Mouse (Mus musculus) midbrain, embryonic 13.5 days (tissue): ENCODE data around the gene Urgcp. TPM values are rescaled to one million over a fixed set of nuclear protein-coding genes. Genes with fewer than 3 reads are reported as not detected.

ENCODE experiments used
- ATAC-seq: fragments of 200-750 bp; cut with Nextera tagmentation; 2 replicates; pipeline ENCODE4 v1.8.0; 2017; ENCODE audit warnings: mild to moderate bottlenecking, moderate TSS enrichment, moderate library complexity
- H3K27ac ChIP-seq: fragments of 300-500 bp; sonication (generic); 2 replicates; pipeline ENCODE4 v1.5.1; 2015; ENCODE audit warnings: inconsistent platforms, mild to moderate bottlenecking, moderate library complexity
- H3K27me3 ChIP-seq: fragments of 300-500 bp; sonication (generic); 2 replicates; pipeline ENCODE4 v1.6.1; 2015; ENCODE audit warnings: mild to moderate bottlenecking, inconsistent platforms
- H3K36me3 ChIP-seq: fragments of 300-500 bp; sonication (generic); 2 replicates; pipeline ENCODE4 v1.6.1; 2015; ENCODE audit warnings: mild to moderate bottlenecking, inconsistent platforms
- H3K4me1 ChIP-seq: fragments of 300-500 bp; sonication (generic); replicated peaks from 2 replicates; pipeline ENCODE4 v1.6.1; 2015; ENCODE audit warnings: inconsistent platforms
- H3K4me2 ChIP-seq: fragments of 300-500 bp; sonication (generic); replicated peaks from 2 replicates; pipeline ENCODE4 v1.6.1; 2015; ENCODE audit warnings: moderate library complexity, mild to moderate bottlenecking, inconsistent platforms
- H3K4me3 ChIP-seq: fragments of 300-500 bp; sonication (generic); replicated peaks from 2 replicates; pipeline ENCODE4 v1.5.1; 2015; ENCODE audit warnings: mild to moderate bottlenecking, inconsistent platforms
- H3K9ac ChIP-seq: fragments of 300-500 bp; sonication (generic); replicated peaks from 2 replicates; pipeline ENCODE4 v1.6.1; 2015; ENCODE audit warnings: mild to moderate bottlenecking, inconsistent platforms
- H3K9me3 ChIP-seq: fragments of 300-500 bp; sonication (generic); 2 replicates; pipeline ENCODE4 v1.6.1; 2016; ENCODE audit warnings: mild to moderate bottlenecking, inconsistent platforms
- WGBS: fragments of 180-500 bp; shearing (Covaris S2); methylation state at CpG from one replicate; pipeline ENCODE4 v1.1.7; 2015; 5-methylcytosine and 5-hydroxymethylcytosine counted together
- polyA plus RNA-seq: library from polyadenylated mRNA; unstranded; fragments of >200 nt; fragmentation: Nextera tagmentation; extraction: Ambion mirVana; gene quantifications from 2 replicates; pipeline ENCODE4 v1.2.1, GENCODE M21; 2015

Urgcp gene
- polyA plus RNA-seq, 1 experiment from 2014 or later, result 26.5 TPM

GRCm38 (mm10) chr11:5703341-5703740, 58.8 kb downstream of the Urgcp start:
- 89% methylated on average over 1 of the region's 1 CpGs for WGBS
- no peak for ATAC-seq
- H3K9me3 ChIP-seq, result no peaks in the 10 kb centered on the region
- no peak overlapping the region for H3K9ac ChIP-seq
- H3K27me3 ChIP-seq, result no peaks in the 10 kb centered on the region
- H3K4me2 ChIP-seq, result no peak overlapping the region
- H3K27ac ChIP-seq, result no peak overlapping the region
- H3K4me1 ChIP-seq, result peaks cover 15% of the 10 kb centered on the region
- H3K36me3 ChIP-seq, result peaks cover 25% of the 10 kb centered on the region
- no peak overlapping the region for H3K4me3 ChIP-seq

DNA sequence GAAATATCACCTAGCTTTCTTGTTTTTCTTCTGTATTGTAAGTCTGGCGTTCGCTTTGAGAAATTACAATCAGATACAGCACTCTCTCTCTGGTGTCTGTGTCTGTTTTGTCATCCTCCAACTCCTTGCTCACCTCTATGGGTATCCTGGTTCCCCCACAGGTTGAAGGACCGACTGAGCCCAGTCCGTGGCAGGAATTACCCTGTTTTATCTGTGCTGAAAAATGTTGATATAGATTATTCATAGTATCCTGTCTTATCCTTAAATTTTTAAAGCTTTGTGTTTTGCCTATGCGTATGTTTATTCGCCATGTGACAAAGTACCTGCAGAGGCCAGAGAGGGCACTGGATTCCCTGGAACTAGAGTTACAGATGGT, 59.2 kb downstream of the Urgcp start:
- H3K9me3 ChIP-seq, result no peaks in the 10 kb centered on the region
- H3K9ac ChIP-seq, result no peak overlapping the region
- H3K27ac ChIP-seq, result no peak overlapping the region
- 88% methylated on average over 6 of the region's 6 CpGs for WGBS
- H3K27me3 ChIP-seq, result no peaks in the 10 kb centered on the region
- H3K4me2 ChIP-seq, result no peak overlapping the region
- no peak overlapping the region for H3K4me3 ChIP-seq
- H3K4me1 ChIP-seq, result peaks cover 15% of the 10 kb centered on the region
- peaks cover 25% of the 10 kb centered on the region for H3K36me3 ChIP-seq
- ATAC-seq, result no peak

DNA sequence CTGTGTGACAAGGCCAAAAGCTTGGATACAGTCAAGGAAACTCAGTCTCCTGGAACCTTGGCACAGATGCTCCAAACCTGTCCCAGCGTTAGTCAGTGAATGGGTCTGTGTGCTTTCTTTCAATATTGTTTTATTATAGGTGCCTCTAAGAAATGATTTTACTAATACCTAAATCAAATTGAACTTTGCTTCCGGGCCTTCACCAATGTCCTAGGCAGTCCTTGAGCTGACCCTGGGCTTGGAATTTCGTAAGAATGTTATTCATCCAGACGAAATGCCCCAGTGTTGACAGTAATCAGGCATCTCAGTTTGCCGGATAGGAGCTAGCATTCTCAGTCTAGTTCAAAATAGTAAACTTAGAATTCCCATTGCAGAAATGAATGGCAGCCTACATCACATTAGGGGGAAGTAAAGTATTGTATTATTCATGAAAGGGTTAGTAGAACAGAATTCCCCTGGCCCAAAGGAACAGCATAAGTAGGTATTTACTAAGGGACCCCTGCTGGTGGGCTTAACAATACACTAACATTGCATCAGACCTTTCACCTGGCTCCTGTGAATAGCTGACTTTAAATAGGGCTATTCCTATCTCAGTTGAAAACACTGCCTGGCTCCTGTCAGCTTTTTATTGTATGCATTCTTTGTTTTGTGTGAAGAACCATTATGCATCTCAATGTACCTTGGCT, 59.8 kb downstream of the Urgcp start:
- Histone ChIP-seq H3K36me3 (peaks cover 25% of the 10 kb centered on the region), H3K27ac (no peak overlapping the region), H3K4me1 (peaks cover 15% of the 10 kb centered on the region), H3K4me3 (no peak overlapping the region), H3K27me3 (no peaks in the 10 kb centered on the region), H3K9ac (no peak overlapping the region), H3K9me3 (no peaks in the 10 kb centered on the region), H3K4me2 (no peak overlapping the region)
- no peak for ATAC-seq
- WGBS, result 79% methylated on average over 5 of the region's 5 CpGs

- H3K9me3 ChIP-seq, result no peaks in the 10 kb centered on the region
- H3K36me3 ChIP-seq, result peaks cover 25% of the 10 kb centered on the region
- no peak overlapping the region for H3K4me3 ChIP-seq
- H3K4me2 ChIP-seq, result no peak overlapping the region
- peaks cover 13% of the 10 kb centered on the region for H3K4me1 ChIP-seq
- H3K27ac ChIP-seq, result no peak overlapping the region
- no peak for ATAC-seq
- H3K9ac ChIP-seq, result no peak overlapping the region
- 100% methylated on average over 1 of the region's 1 CpGs for WGBS
- no peaks in the 10 kb centered on the region for H3K27me3 ChIP-seq
These were observed 60.4 kb downstream of the Urgcp start for GRCm38 (mm10) chr11:5701821-5702220.

- Histone ChIP-seq H3K27ac (no peak overlapping the region), H3K9ac (no peak overlapping the region), H3K9me3 (no peaks in the 10 kb centered on the region), H3K4me3 (no peak overlapping the region), H3K4me2 (no peak overlapping the region), H3K27me3 (no peaks in the 10 kb centered on the region), H3K36me3 (peaks cover 25% of the 10 kb centered on the region), H3K4me1 (peaks cover 8% of the 10 kb centered on the region)
- ATAC-seq, result no peak
- 76% methylated on average over 2 of the region's 2 CpGs for WGBS
These were observed 60.9 kb downstream of the Urgcp start for GRCm38 (mm10) chr11:5701300-5701699.

DNA sequence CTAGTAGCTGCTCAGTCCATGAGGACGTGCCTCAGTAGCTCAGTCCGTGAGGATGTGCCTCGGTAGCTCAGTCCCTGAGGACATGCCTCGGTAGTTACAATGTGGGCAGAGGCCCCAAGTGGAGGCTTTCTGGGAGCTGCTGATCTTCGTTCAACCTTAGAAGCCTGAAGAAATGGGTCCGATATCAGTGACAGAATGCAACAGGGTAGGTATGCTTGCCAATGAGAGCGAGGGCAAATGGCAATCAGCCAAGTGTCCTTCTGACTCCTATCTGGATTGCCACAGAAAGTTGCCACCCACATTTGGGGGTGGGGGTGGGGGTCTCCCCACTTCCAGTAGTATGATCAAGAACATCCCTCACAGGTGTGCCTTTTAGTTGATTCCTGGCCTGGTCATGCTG, 61.4 kb downstream of the Urgcp start:
- peaks cover 25% of the 10 kb centered on the region for H3K36me3 ChIP-seq
- no peak overlapping the region for H3K9ac ChIP-seq
- H3K4me3 ChIP-seq, result no peak overlapping the region
- H3K27ac ChIP-seq, result no peak overlapping the region
- no peaks in the 10 kb centered on the region for H3K27me3 ChIP-seq
- H3K4me2 ChIP-seq, result no peak overlapping the region
- 89% methylated on average over 7 of the region's 7 CpGs for WGBS
- ATAC-seq, result no peak
- H3K4me1 ChIP-seq, result peaks cover 3% of the 10 kb centered on the region
- H3K9me3 ChIP-seq, result no peaks in the 10 kb centered on the region

GRCm38 (mm10) chr11:5691775-5692174, 70.4 kb downstream of the Urgcp start:
- Histone ChIP-seq H3K4me1 (no peaks in the 10 kb centered on the region), H3K4me2 (no peak overlapping the region), H3K27ac (no peak overlapping the region), H3K36me3 (no peaks in the 10 kb centered on the region), H3K27me3 (no peaks in the 10 kb centered on the region), H3K4me3 (no peak overlapping the region), H3K9ac (no peak overlapping the region), H3K9me3 (peaks cover 7% of the 10 kb centered on the region)
- ATAC-seq, result no peak
- WGBS, result 41% methylated on average over 7 of the region's 7 CpGs

DNA sequence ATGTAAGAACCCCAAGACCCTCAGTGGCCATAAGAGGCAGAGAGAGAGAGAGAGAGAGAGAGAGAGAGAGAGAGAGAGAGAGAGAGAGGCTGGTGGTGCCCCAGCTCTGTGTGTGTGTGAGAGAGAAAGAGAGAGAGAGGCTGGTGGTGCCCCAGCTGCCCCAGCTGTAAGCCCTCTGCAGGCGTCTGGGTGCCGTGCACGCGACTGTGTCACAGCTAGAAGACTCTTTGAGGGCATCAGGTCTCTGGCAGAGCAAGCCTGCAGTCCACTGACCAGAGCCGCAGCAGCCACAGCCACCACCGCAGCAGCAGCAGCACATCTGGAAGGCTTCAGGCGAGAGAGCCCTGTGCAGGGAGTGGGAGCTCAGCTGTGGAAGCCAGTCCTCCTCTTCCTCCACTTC, 77.9 kb downstream of the Urgcp start:
- no peak for ATAC-seq
- no peak overlapping the region for H3K9ac ChIP-seq
- H3K9me3 ChIP-seq, result no peaks in the 10 kb centered on the region
- H3K4me1 ChIP-seq, result no peaks in the 10 kb centered on the region
- 38% methylated on average over 7 of the region's 7 CpGs for WGBS
- no peak overlapping the region for H3K4me2 ChIP-seq
- H3K27me3 ChIP-seq, result no peaks in the 10 kb centered on the region
- H3K4me3 ChIP-seq, result no peak overlapping the region
- no peaks in the 10 kb centered on the region for H3K36me3 ChIP-seq
- no peak overlapping the region for H3K27ac ChIP-seq

GRCm38 (mm10) chr11:5682541-5682940, 79.6 kb downstream of the Urgcp start:
- Histone ChIP-seq H3K27ac (no peak overlapping the region), H3K36me3 (no peaks in the 10 kb centered on the region), H3K4me2 (no peak overlapping the region), H3K9ac (no peak overlapping the region), H3K27me3 (no peaks in the 10 kb centered on the region), H3K4me3 (no peak overlapping the region), H3K9me3 (no peaks in the 10 kb centered on the region), H3K4me1 (no peaks in the 10 kb centered on the region)
- 77% methylated on average over 6 of the region's 6 CpGs for WGBS
- no peak for ATAC-seq

Other genes starting within 250 kb of the Urgcp start
- gene Xbp1, start 241.7 kb downstream of the Urgcp start, polyA plus RNA-seq, result 106 and 118 TPM in 2 replicates
- 13.3 and 15.3 TPM in 2 replicates for gene Ccdc117, start 220.2 kb downstream of the Urgcp start, polyA plus RNA-seq
- not detected in 2 replicates for gene Ankrd36, start 192.7 kb downstream of the Urgcp start, polyA plus RNA-seq
- 160 and 177 TPM in 2 replicates for gene Mrps24, start 46.7 kb downstream of the Urgcp start, polyA plus RNA-seq
- 151 and 155 TPM in 2 replicates for gene Dbnl, start 26.1 kb upstream of the Urgcp start, polyA plus RNA-seq
- gene Pgam2, start 41.4 kb upstream of the Urgcp start, polyA plus RNA-seq, result 2.3 and 2.6 TPM in 2 replicates
- gene Polm, start 75.6 kb upstream of the Urgcp start, polyA plus RNA-seq, result 6.5 and 8.2 TPM in 2 replicates
- 9.4 and 10.6 TPM in 2 replicates for gene Aebp1, start 99.6 kb upstream of the Urgcp start, polyA plus RNA-seq
- 55.4 and 63.0 TPM in 2 replicates for gene Pold2, start 115.9 kb upstream of the Urgcp start, polyA plus RNA-seq
- gene Myl7, start 136.4 kb upstream of the Urgcp start, polyA plus RNA-seq, result 0.39 and 0.50 TPM in 2 replicates
- gene Gck, start 187.7 kb upstream of the Urgcp start, polyA plus RNA-seq, result 6.1 and 6.8 TPM in 2 replicates
- 78.8 and 84.0 TPM in 2 replicates for gene Ykt6, start 193.3 kb upstream of the Urgcp start, polyA plus RNA-seq